Mouse (Mus musculus): ENCODE data around the gene Apol7c.
A peak's percentile ranks its signal among the peaks of the same experiment; 100 is the strongest.
"Not testable (repeated sequence)": the region's sequence is repeated elsewhere in the genome, so short reads cannot be mapped to it uniquely, and the experiment has no call there.

Apol7c gene

GRCm38 (mm10) chr15:77533216-77533615 is at the start of gene Apol7c:
TSS of gene Apol7c (minus strand) at chr15:77533316.
- DNase-seq: no peak

- DNase-seq: peak; percentile 32 to 67
These were observed 48.6 kb upstream of the Apol7c start for GRCm38 (mm10) chr15:77581681-77582080.

GRCm38 (mm10) chr15:77579311-77579710 is 46.2 kb upstream of the Apol7c start:
- DNase-seq: no peak

GRCm38 (mm10) chr15:77578801-77579200 is 45.7 kb upstream of the Apol7c start:
- no peak for DNase-seq

- DNase-seq: no peak
These were observed 30.1 kb upstream of the Apol7c start for GRCm38 (mm10) chr15:77563219-77563618.

- no peak for DNase-seq
These were observed 28.7 kb upstream of the Apol7c start, which contains the start of gene 1700025B11Rik for GRCm38 (mm10) chr15:77561792-77562191. TSS of gene 1700025B11Rik (minus strand) at chr15:77561892.

GRCm38 (mm10) chr15:77539221-77539620 is 6.1 kb upstream of the Apol7c start:
- DNase-seq: not testable (repeated sequence)

GRCm38 (mm10) chr15:77523186-77523843 is 9.8 kb downstream of the Apol7c start:
- DNase-seq: peak; percentile 48 to 63

- not testable (repeated sequence) for DNase-seq
These were observed 12.5 kb downstream of the Apol7c start for GRCm38 (mm10) chr15:77520596-77520995.

GRCm38 (mm10) chr15:77507966-77508365 is 25.1 kb downstream of the Apol7c start, which contains the start of gene Apol11a:
TSS of gene Apol11a (plus strand) at chr15:77508271.
- DNase-seq: not testable (repeated sequence)

- not testable (repeated sequence) for DNase-seq
These were observed 38.4 kb downstream of the Apol7c start for GRCm38 (mm10) chr15:77494694-77495093.

GRCm38 (mm10) chr15:77493181-77493580 is 39.9 kb downstream of the Apol7c start:
- DNase-seq: not testable (repeated sequence)

GRCm38 (mm10) chr15:77482140-77482794 is 50.8 kb downstream of the Apol7c start:
- no peak for DNase-seq

GRCm38 (mm10) chr15:77476693-77477092 is 56.4 kb downstream of the Apol7c start, which contains the start of gene Apol10a:
TSS of gene Apol10a (plus strand) at chr15:77477047.
- not testable (repeated sequence) for DNase-seq
